Mouse (Mus musculus): ENCODE measurements at regions not wholly inside any gene's neighbourhood (a gene's known extent, or its start where the extent isn't known, plus 50 kb on each side); places are given as distances from the start of the nearest gene placed in this dataset.

DNA sequence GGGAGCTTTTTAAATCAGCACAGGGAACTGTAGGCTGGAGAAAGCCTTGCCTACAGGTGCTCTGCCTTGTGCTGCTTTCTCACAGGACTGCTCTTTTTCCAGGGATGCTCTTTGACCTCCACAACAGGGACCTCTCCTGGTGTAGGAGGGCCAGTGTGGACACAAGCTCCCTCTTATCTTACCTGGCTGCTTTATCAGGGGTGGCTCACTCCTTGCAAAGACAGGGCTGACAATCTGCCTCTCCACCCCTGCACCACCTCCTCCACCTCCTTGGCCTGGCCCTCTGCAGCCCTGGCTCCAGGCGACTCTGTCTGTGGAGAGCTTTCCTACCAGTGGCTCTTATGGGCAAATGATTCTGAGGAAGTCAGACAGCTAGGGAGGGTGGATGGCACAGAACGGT is 107.7 kb downstream of the Zfp706 start:
- ATAC-seq = no peak

DNA sequence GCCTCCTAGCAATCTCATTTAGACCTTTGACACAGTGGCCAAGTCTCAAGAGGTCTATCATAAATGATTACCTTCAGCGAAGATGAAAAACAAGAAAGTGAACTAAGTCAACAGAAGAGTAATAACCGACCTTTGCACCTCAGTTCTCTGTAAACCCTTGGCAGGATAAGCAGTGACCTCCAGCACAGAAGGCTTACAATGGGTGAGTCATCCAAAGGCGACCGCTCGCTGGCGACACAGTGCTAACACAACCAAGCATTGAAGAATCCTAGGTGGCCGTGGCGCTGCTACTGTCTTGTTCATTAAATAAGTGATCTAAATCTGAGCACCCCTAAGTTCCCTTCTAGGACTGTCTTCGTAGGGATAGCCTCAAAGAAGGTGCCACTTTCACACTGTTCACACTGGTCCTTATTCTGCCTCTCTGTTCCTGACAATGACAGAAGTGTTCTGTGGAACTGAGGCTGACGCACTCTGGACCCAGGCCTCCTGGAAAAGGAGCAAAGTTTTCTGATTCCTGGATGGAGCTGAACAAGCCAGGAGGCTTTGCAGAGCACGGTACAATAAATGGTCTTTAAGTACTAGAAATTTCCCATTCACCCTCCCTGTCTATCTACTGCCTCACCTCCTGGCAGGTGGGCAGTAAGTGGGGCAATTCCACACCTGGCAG is 108.6 kb downstream of the Zfp706 start:
- 93% methylated on average over 11 of the region's 11 CpGs for WGBS
- no peak overlapping the region for H3K4me2 ChIP-seq (ENCODE audit: low read length)
- no peak for ATAC-seq

More for the DNA sequence above, 107.7 kb downstream of the Zfp706 start:
- Histone ChIP-seq H3K4me1 (ENCODE audit: control insufficient read depth, insufficient read depth, low read length) (peaks cover 11% of the 10 kb centered on the region; the same call in 1 of the 2 replicates), H3K27me3 (replicated peaks; ENCODE audit: control insufficient read depth, insufficient read depth, low read length) (no peaks in the 10 kb centered on the region), H3K27ac (ENCODE audit: low read depth, low read length) (no peak overlapping the region), H3K9me3 (replicated peaks; ENCODE audit: control insufficient read depth, low read length) (no peaks in the 10 kb centered on the region), H3K9ac (ENCODE audit: low read length) (no peak overlapping the region), H3K4me2 (ENCODE audit: low read length) (no peak overlapping the region), H3K36me3 (ENCODE audit: control insufficient read depth, insufficient read depth, low read length) (no peaks in the 10 kb centered on the region), H3K4me3 (ENCODE audit: low read depth, low read length) (no peak overlapping the region)
- 76% methylated on average over 2 of the region's 2 CpGs for WGBS
- no peak for DNase-seq (ENCODE audit: low spot score)

GRCm38 (mm10) chr15:36898326-36898725 is 109.2 kb downstream of the Zfp706 start:
- ATAC-seq (no peak), DNase-seq (ENCODE audit: low spot score) (no peak)
- Histone ChIP-seq H3K27ac (ENCODE audit: low read depth, low read length) (no peak overlapping the region), H3K4me2 (ENCODE audit: low read length) (no peak overlapping the region), H3K27me3 (replicated peaks; ENCODE audit: control insufficient read depth, insufficient read depth, low read length) (no peaks in the 10 kb centered on the region), H3K4me1 (ENCODE audit: control insufficient read depth, insufficient read depth, low read length) (peaks cover 11% of the 10 kb centered on the region; the same call in 1 of the 2 replicates), H3K4me3 (ENCODE audit: low read depth, low read length) (no peak overlapping the region), H3K9ac (ENCODE audit: low read length) (no peak overlapping the region), H3K36me3 (ENCODE audit: control insufficient read depth, insufficient read depth, low read length) (no peaks in the 10 kb centered on the region), H3K9me3 (replicated peaks; ENCODE audit: control insufficient read depth, low read length) (no peaks in the 10 kb centered on the region)
- 92% methylated on average over 6 of the region's 6 CpGs for WGBS

More for the DNA sequence above, 108.6 kb downstream of the Zfp706 start:
- Histone ChIP-seq H3K4me3 (ENCODE audit: low read depth, low read length) (no peak overlapping the region), H3K4me1 (ENCODE audit: control insufficient read depth, insufficient read depth, low read length) (peaks cover 11% of the 10 kb centered on the region; the same call in 1 of the 2 replicates), H3K27me3 (replicated peaks; ENCODE audit: control insufficient read depth, insufficient read depth, low read length) (no peaks in the 10 kb centered on the region), H3K9ac (ENCODE audit: low read length) (no peak overlapping the region), H3K9me3 (replicated peaks; ENCODE audit: control insufficient read depth, low read length) (no peaks in the 10 kb centered on the region), H3K27ac (ENCODE audit: low read depth, low read length) (no peak overlapping the region), H3K36me3 (ENCODE audit: control insufficient read depth, insufficient read depth, low read length) (no peaks in the 10 kb centered on the region)
- no peak for DNase-seq (ENCODE audit: low spot score)

DNA sequence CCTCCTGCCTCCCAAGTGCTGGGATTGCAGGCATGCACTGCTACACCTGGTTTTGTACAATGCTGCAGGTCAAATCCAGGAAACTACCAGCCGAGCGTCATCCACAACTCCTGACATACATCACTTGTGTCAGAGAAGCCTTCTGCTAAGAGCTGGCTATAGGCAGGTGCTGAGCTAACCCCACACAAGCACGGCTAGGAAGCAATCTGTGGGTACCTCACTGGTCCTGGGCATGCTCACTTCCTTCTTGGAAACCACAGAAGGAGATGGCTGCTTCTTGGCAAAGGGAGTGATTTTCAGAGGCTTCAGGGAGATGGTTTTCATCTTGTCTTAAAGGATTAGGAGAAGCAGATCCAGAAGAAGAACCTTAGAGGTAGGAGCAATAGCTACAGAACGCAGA is 111.3 kb downstream of the Zfp706 start:
- H3K9me3 ChIP-seq (replicated peaks; ENCODE audit: control insufficient read depth, low read length) = no peaks in the 10 kb centered on the region
- ATAC-seq (no peak), DNase-seq (ENCODE audit: low spot score) (no peak)
- no peaks in the 10 kb centered on the region for H3K27me3 ChIP-seq (replicated peaks; ENCODE audit: control insufficient read depth, insufficient read depth, low read length)
- 84% methylated on average over 4 of the region's 4 CpGs for WGBS
- H3K4me1 ChIP-seq (ENCODE audit: control insufficient read depth, insufficient read depth, low read length) = peaks cover 3% of the 10 kb centered on the region; the same call in 1 of the 2 replicates
- H3K27ac ChIP-seq (ENCODE audit: low read depth, low read length) = no peak overlapping the region
- H3K4me2 ChIP-seq (ENCODE audit: low read length) = no peak overlapping the region
- no peak overlapping the region for H3K9ac ChIP-seq (ENCODE audit: low read length)
- H3K4me3 ChIP-seq (ENCODE audit: low read depth, low read length) = no peak overlapping the region
- no peaks in the 10 kb centered on the region for H3K36me3 ChIP-seq (ENCODE audit: control insufficient read depth, insufficient read depth, low read length)

DNA sequence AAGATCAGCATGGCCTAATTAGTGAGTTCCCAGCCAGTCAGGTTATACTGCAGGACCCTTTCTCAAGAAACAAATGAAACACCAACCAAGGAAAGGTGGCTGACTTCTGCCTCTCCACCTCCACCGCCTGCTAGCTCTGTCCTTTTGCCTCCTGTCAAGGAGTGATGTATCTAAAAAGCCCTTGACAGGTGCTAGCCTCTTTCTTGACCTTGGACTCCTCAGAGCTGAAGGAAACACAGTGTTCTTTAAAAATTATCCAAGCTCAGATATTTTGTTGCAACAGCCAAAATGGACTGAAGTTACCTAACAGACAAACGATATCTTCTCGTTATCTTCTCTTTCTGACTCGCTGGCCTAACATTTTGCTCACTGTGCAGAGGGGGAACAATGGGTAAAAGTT is 112.5 kb downstream of the Zfp706 start:
- Histone ChIP-seq H3K27ac (ENCODE audit: low read depth, low read length) (no peak overlapping the region), H3K4me2 (ENCODE audit: low read length) (no peak overlapping the region), H3K9ac (ENCODE audit: low read length) (no peak overlapping the region), H3K4me1 (ENCODE audit: control insufficient read depth, insufficient read depth, low read length) (no peaks in the 10 kb centered on the region; the same call in 1 of the 2 replicates), H3K36me3 (ENCODE audit: control insufficient read depth, insufficient read depth, low read length) (no peaks in the 10 kb centered on the region), H3K4me3 (ENCODE audit: low read depth, low read length) (no peak overlapping the region), H3K27me3 (replicated peaks; ENCODE audit: control insufficient read depth, insufficient read depth, low read length) (no peaks in the 10 kb centered on the region), H3K9me3 (replicated peaks; ENCODE audit: control insufficient read depth, low read length) (no peaks in the 10 kb centered on the region)
- WGBS = 89% methylated on average over 4 of the region's 4 CpGs
- DNase-seq (ENCODE audit: low spot score) (no peak), ATAC-seq (no peak)

GRCm38 (mm10) chr15:36893407-36893969 is 114.1 kb downstream of the Zfp706 start:
- no peak overlapping the region for H3K9ac ChIP-seq (ENCODE audit: low read length)
- H3K27me3 ChIP-seq (replicated peaks; ENCODE audit: control insufficient read depth, insufficient read depth, low read length) = no peaks in the 10 kb centered on the region
- H3K4me2 ChIP-seq (ENCODE audit: low read length) = no peak overlapping the region
- ATAC-seq (no peak), DNase-seq (ENCODE audit: low spot score) (no peak)
- H3K9me3 ChIP-seq (replicated peaks; ENCODE audit: control insufficient read depth, low read length) = no peaks in the 10 kb centered on the region
- no peaks in the 10 kb centered on the region for H3K36me3 ChIP-seq (ENCODE audit: control insufficient read depth, insufficient read depth, low read length)
- WGBS = 46% methylated on average over 4 of the region's 4 CpGs
- no peak overlapping the region for H3K4me3 ChIP-seq (ENCODE audit: low read depth, low read length)
- no peaks in the 10 kb centered on the region; the same call in 1 of the 2 replicates for H3K4me1 ChIP-seq (ENCODE audit: control insufficient read depth, insufficient read depth, low read length)
- H3K27ac ChIP-seq (ENCODE audit: low read depth, low read length) = no peak overlapping the region

DNA sequence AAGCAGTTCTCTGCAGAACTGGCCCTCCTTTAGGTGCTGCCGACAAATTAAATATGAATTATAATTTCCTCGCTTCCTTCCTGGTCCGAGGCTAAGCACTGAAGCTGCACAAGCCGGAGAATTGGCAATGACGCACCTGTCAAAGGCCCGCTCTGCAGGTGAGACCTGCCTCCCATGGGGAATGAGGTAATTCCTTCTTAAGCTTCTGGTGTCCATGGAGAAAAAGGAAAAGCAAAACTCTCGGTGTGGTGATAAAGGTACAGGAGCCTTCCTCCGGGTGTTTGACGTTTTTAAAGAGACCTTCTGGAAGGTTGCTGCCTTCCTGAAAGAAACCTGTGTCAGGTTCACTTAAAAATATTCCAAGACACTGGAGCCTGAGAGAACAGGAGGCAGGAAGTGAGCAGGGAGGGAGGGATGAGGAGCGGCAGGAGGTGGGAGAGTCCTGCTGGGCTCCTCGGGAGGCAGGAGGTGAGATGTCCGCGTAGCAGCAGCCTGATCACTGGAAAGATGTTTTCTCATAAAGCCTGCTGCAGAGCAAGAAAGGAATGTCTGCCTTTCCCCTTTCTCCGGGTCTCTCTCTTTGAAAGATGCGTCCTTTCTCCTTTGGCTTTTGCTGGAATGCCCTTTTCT is 114.9 kb downstream of the Zfp706 start:
- WGBS = 10% methylated on average over 15 of the region's 15 CpGs
- no peak overlapping the region for H3K4me3 ChIP-seq (ENCODE audit: low read depth, low read length)
- H3K4me1 ChIP-seq (ENCODE audit: control insufficient read depth, insufficient read depth, low read length) = no peaks in the 10 kb centered on the region; the same call in 1 of the 2 replicates
- no peak overlapping the region for H3K9ac ChIP-seq (ENCODE audit: low read length)
- no peak overlapping the region for H3K4me2 ChIP-seq (ENCODE audit: low read length)
- ATAC-seq (no peak), DNase-seq (ENCODE audit: low spot score) (no peak)
- H3K27ac ChIP-seq (ENCODE audit: low read depth, low read length) = no peak overlapping the region
- no peaks in the 10 kb centered on the region for H3K27me3 ChIP-seq (replicated peaks; ENCODE audit: control insufficient read depth, insufficient read depth, low read length)
- H3K9me3 ChIP-seq (replicated peaks; ENCODE audit: control insufficient read depth, low read length) = no peaks in the 10 kb centered on the region
- no peaks in the 10 kb centered on the region for H3K36me3 ChIP-seq (ENCODE audit: control insufficient read depth, insufficient read depth, low read length)

DNA sequence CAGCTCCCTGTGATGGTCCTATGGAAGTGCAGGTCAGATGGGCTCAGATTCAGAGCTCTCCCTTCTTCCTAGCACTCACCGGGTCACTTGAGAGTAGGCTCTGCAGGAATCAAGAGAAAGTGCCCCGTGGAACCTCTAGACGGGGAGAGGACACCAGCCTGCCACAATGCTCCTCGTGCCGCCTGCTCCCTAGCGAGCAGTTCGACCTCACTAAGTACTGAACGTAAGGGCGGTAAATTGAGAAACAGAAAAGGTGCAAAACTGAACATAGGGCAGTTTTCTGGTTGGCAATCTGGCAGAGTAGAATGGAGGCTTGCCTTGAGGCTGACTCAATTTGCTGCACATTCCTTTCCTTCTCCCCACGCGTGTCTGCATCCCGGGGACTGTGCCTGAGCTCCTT is 115.7 kb downstream of the Zfp706 start:
- H3K36me3 ChIP-seq (ENCODE audit: control insufficient read depth, insufficient read depth, low read length) = no peaks in the 10 kb centered on the region
- no peaks in the 10 kb centered on the region for H3K27me3 ChIP-seq (replicated peaks; ENCODE audit: control insufficient read depth, insufficient read depth, low read length)
- no peaks in the 10 kb centered on the region; the same call in 1 of the 2 replicates for H3K4me1 ChIP-seq (ENCODE audit: control insufficient read depth, insufficient read depth, low read length)
- ATAC-seq (no peak), DNase-seq (ENCODE audit: low spot score) (no peak)
- no peak overlapping the region for H3K27ac ChIP-seq (ENCODE audit: low read depth, low read length)
- no peaks in the 10 kb centered on the region for H3K9me3 ChIP-seq (replicated peaks; ENCODE audit: control insufficient read depth, low read length)
- no peak overlapping the region for H3K4me2 ChIP-seq (ENCODE audit: low read length)
- 11% methylated on average over 12 of the region's 12 CpGs for WGBS
- no peak overlapping the region for H3K9ac ChIP-seq (ENCODE audit: low read length)
- H3K4me3 ChIP-seq (ENCODE audit: low read depth, low read length) = no peak overlapping the region

DNA sequence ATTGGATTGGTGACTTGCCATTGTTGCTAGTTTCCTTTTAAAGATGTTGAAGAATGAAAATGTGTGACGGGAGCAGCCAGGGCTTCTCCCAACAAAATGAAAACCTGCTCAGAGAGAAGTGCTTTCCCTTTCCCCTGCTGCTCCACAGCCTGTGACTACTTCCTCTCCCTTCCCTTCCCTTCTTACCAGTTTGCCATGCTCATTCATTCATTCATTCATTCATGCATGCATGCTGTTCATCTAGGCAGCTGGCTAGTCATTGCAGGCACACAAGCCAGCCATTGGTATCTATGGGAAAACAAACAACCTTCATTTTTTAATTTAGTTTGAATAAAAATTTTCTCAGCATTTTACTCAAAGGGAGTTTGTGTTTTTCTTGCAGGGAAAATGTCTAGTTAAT is 116.3 kb downstream of the Zfp706 start:
- Histone ChIP-seq H3K27me3 (replicated peaks; ENCODE audit: control insufficient read depth, insufficient read depth, low read length) (no peaks in the 10 kb centered on the region), H3K9ac (ENCODE audit: low read length) (no peak overlapping the region), H3K4me3 (ENCODE audit: low read depth, low read length) (no peak overlapping the region), H3K9me3 (replicated peaks; ENCODE audit: control insufficient read depth, low read length) (no peaks in the 10 kb centered on the region), H3K4me2 (ENCODE audit: low read length) (no peak overlapping the region), H3K36me3 (ENCODE audit: control insufficient read depth, insufficient read depth, low read length) (no peaks in the 10 kb centered on the region), H3K4me1 (ENCODE audit: control insufficient read depth, insufficient read depth, low read length) (no peaks in the 10 kb centered on the region; the same call in 1 of the 2 replicates), H3K27ac (ENCODE audit: low read depth, low read length) (no peak overlapping the region)
- DNase-seq (ENCODE audit: low spot score) (no peak), ATAC-seq (no peak)
- WGBS = 44% methylated on average over 1 of the region's 1 CpGs
